Mouse (Mus musculus): Measurements from ENCODE around the gene Acr.

GRCm38 (mm10) chr15:89528201-89528850 lies 39.8 kb upstream of the Acr start:
- TF ChIP-seq CTCF (IDR thresholded peaks at IDR 0.05), result no peak
- no peak for TF ChIP-seq EP300 (IDR thresholded peaks at IDR 0.05)

All from lung, postnatal 0 days (tissue).